Mouse (Mus musculus): Measurements from ENCODE around the gene Olfr461.
"Not testable (repeated sequence)": the region's sequence is repeated elsewhere in the genome, so short reads cannot be mapped to it uniquely, and the experiment has no call there.

Gene Olfr461

GRCm38 (mm10) chr6:40554950-40555349, at the start of gene Olfr461:
Gene Olfr461, minus strand, starts transcription at chr6:40555050.
- DNase-seq (ENCODE audit: low read depth), result no peak

GRCm38 (mm10) chr6:40598546-40598945, 43.7 kb upstream of the Olfr461 start:
- DNase-seq (ENCODE audit: low read depth), result not testable (repeated sequence)

DNA sequence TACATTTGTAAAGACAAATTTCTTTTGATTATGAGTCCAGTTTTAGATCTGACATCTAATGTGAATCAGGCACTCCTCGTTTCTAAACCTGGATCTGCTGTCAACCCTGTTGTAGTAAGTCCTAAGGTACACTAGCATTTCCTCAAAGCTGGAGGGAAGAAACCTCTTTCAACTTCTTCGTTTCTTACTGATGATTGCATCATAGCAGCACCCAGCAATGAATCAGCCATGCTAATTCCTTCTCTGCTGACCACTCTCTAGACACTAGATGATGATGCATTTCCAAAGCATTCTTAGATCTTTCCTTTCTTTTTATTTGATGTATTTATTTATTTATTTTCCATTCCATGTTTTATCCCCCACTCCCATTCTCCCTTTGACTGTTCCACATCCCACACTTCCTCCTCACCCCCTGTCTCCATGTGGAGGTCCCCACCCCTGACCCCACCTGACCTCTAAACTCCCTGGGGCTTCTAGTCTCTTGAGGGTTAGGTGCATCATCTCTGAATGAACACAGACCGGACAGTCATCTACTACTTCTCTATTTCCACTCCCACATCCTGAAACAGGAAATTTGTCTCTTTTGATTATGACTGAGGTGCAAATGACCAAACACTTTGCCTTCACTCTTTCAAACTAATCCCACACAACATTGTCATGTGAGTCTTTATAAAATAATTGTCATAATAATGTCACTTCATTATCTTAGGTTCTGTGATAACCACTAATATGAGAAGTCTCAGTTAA, 40.1 kb upstream of the Olfr461 start:
- DNase-seq (ENCODE audit: low read depth), result no peak

DNA sequence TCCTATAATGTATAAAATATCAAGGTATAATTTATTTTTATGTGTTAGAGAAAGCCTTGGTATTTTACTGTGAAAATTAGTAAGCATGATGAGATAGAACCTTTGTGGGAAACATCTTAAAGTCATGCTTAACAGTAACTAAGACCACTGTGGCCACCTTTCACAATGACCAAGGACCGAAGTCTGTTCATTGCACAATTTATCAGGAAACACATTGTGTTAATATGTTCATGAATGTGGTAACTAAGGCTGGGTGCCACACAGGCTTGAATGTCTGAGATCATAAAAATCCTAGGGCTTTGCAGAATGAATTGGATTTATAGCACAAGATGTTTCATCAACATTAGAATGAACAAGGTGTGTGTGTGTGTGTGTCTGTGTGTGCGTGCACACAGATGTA, 33.5 kb upstream of the Olfr461 start:
- DNase-seq (ENCODE audit: low read depth), result no peak

GRCm38 (mm10) chr6:40585645-40586044, 30.8 kb upstream of the Olfr461 start, which contains the start of gene Clec5a:
Gene Clec5a, minus strand, starts transcription at chr6:40585821.
- DNase-seq (ENCODE audit: low read depth), result no peak

DNA sequence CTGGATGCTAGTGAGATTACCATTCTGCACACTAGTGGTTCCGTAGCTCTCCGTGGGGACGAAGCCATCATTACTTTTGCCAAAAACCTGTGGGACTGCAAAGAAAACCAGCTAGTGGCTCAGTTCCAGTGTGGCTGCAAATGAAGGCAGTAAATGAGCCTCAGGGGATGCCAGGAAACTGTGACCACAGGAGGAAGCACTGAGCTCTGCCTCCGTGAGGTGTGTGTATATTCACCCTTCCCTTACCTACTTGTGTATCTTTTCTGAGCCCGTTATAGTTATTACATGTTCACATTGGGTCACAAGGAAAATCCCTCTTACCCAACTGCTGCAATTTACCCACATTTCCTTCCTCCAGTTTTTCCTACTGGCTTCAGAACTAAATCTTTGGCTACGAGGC, 29.5 kb upstream of the Olfr461 start:
- DNase-seq (ENCODE audit: low read depth), result no peak

- DNase-seq (ENCODE audit: low read depth), result no peak
These were observed 21.5 kb upstream of the Olfr461 start for GRCm38 (mm10) chr6:40576305-40576704.

DNA sequence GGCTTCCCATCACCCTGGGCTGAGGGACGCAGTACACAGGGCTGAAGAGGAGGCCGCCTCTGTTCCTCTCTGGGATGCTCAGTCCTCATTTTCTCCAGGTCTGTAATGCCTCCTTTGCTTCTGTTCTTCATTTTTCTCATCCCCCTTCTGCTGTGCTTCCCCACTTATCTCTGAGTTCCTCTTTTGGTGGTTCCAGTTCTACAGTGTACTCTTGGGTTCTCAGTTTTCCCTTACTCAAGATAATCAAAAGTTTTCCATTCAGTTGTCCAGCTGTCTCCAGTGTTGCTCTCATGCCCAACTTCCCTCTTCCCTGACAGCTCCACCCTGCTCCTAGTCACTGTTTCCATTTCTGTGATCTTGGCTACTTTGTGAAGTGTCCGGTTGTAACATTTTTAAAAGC, 18.8 kb upstream of the Olfr461 start:
- no peak for DNase-seq (ENCODE audit: low read depth)

- DNase-seq (ENCODE audit: low read depth), result no peak
These were observed 14.3 kb upstream of the Olfr461 start, which contains the start of gene Olfr460 for GRCm38 (mm10) chr6:40569187-40569586. Gene Olfr460, plus strand, starts transcription at chr6:40569487.

DNA sequence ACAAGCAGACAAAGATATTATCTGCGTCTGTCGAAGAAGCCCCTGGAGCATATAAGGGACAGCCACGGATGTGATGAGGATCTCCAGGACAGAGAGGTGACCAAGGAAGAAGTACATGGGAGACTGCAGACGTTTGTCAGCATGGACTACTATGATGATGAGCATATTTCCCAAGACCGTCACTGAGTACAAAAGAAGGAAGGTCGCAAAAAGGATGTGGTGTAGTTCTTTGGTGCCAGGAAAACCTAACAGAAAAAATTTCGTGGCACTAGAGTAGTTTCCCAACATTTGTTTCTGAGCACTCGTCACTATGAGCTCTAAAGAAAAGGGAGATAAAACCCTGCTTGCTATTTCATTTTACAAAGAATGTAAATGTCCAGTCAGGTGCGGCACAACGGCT, 10.2 kb downstream of the Olfr461 start:
- DNase-seq (ENCODE audit: low read depth), result no peak

GRCm38 (mm10) chr6:40519408-40519807, 35.4 kb downstream of the Olfr461 start, which contains the start of gene Prss37:
Gene Prss37, minus strand, starts transcription at chr6:40519508.
- no peak for DNase-seq (ENCODE audit: low read depth)

- no peak for DNase-seq (ENCODE audit: low read depth)
These were observed 61.6 kb downstream of the Olfr461 start, which contains the start of gene Tas2r108 for GRCm38 (mm10) chr6:40493229-40493628. Gene Tas2r108, plus strand, starts transcription at chr6:40493529.

All from naive thymus-derived CD4-positive, alpha-beta T cell, adult 2 months (primary cell).